Mouse (Mus musculus) hindbrain, embryonic 16.5 days (tissue): ENCODE measurements around the gene Npvf. TPM values are rescaled to one million over a fixed set of nuclear protein-coding genes. Genes with fewer than 3 reads are reported as not detected.

Experiments
- polyA plus RNA-seq: library from polyadenylated mRNA; unstranded; fragments of >200 nt; fragmentation: Nextera tagmentation; extraction: Ambion mirVana; gene quantifications from 2 replicates; pipeline ENCODE4 v1.2.1, GENCODE M21; 2015

The Npvf gene
- polyA plus RNA-seq, 1 experiment from 2014 or later, result 0.26 TPM

Other genes starting within 250 kb of the Npvf start
- gene Osbpl3, start 198.2 kb downstream of the Npvf start, polyA plus RNA-seq, result 4.5 TPM in 2 replicates
- 79.2 and 91.1 TPM in 2 replicates for gene Cycs, start 87.9 kb downstream of the Npvf start, polyA plus RNA-seq
- gene 4921507P07Rik, start 57.8 kb downstream of the Npvf start, polyA plus RNA-seq, result 2.6 and 3.0 TPM in 2 replicates